Mouse (Mus musculus) thymus, adult 2 months (tissue): ENCODE measurements around the gene Pold2. TPM values are rescaled to one million over a fixed set of nuclear protein-coding genes. Genes with fewer than 3 reads are reported as not detected.

Experiments
- DNase-seq: peaks from one replicate; pipeline ENCODE4 v3.0.0; 2021
- H3K27ac ChIP-seq: fragments of 200-500 bp; 2 replicates; pipeline ENCODE4 v1.5.1; 2012; ENCODE audit warnings: low read length, control low read depth; ENCODE audit not compliant: control insufficient read depth, insufficient read depth
- H3K27me3 ChIP-seq: fragments of 200-500 bp; 2 replicates; pipeline ENCODE4 v1.6.1; 2012; ENCODE audit warnings: mild to moderate bottlenecking, low read length, moderate library complexity, mixed read lengths; ENCODE audit not compliant: control insufficient read depth, insufficient read depth
- H3K36me3 ChIP-seq: fragments of 200-500 bp; 2 replicates; pipeline ENCODE4 v1.6.1; 2012; ENCODE audit warnings: mild to moderate bottlenecking, low read length, moderate library complexity; ENCODE audit not compliant: control insufficient read depth, insufficient read depth
- H3K4me1 ChIP-seq: fragments of 200-500 bp; replicated peaks from 2 replicates; pipeline ENCODE4 v1.6.1; 2012; ENCODE audit warnings: low read length; ENCODE audit not compliant: control insufficient read depth, insufficient read depth
- H3K4me3 ChIP-seq: fragments of 200-500 bp; 2 replicates; pipeline ENCODE4 v1.5.1; 2012; ENCODE audit warnings: mild to moderate bottlenecking, low read length, control low read depth, moderate library complexity; ENCODE audit not compliant: control insufficient read depth, insufficient read depth
- CTCF ChIP-seq: fragments of 200-500 bp; IDR thresholded peaks from 2 replicates; pipeline ENCODE4 v1.5.1; 2012; ENCODE audit warnings: mild to moderate bottlenecking, control low read depth, low read length, moderate library complexity, borderline replicate concordance; ENCODE audit not compliant: control insufficient read depth, poor library complexity, insufficient read depth; ENCODE audit errors: extremely low read depth
- POLR2A ChIP-seq: fragments of 200-500 bp; IDR thresholded peaks from 2 replicates; pipeline ENCODE4 v1.6.1; 2012; ENCODE audit warnings: mild to moderate bottlenecking, low read length, control low read depth, moderate library complexity; ENCODE audit not compliant: control insufficient read depth, poor library complexity, insufficient read depth; ENCODE audit errors: extremely low read depth
- WGBS: fragments of 180-500 bp; shearing (Covaris S2); methylation state at CpG from one replicate; pipeline ENCODE4 v1.1.7; 2018; 5-methylcytosine and 5-hydroxymethylcytosine counted together
- polyA plus RNA-seq: library from polyadenylated mRNA; depleted of rRNA; stranded (reverse); fragments of >200 nt; gene quantifications from 2 replicates; pipeline ENCODE4 v1.2.3, GENCODE M21; 2012; rRNA removed

Pold2 gene
- polyA plus RNA-seq = 309 and 345 TPM in 2 replicates

GRCm38 (mm10) chr11:5877921-5878526 lies at the start of gene Pold2:
Gene Pold2 (minus strand): TSS chr11:5878292.
- Histone ChIP-seq H3K27ac (no peak within 1 kb of the TSS), H3K4me3 (peak within 1 kb of the TSS; percentile 66), H3K4me1 (peaks cover 10% of the 10 kb centered on the region), H3K36me3 (peaks cover 4% of the 10 kb centered on the region; the same call in 1 of the 2 replicates), H3K27me3 (no peaks in the 10 kb centered on the region)
- DNase-seq = peak; percentile 97
- TF ChIP-seq CTCF (0 out of 2 replicates have a peak, but pooled peaks have one; percentile 46), POLR2A (peak; percentile 72)
- under 1% methylated on average over 52 of the region's 52 CpGs for WGBS

DNA sequence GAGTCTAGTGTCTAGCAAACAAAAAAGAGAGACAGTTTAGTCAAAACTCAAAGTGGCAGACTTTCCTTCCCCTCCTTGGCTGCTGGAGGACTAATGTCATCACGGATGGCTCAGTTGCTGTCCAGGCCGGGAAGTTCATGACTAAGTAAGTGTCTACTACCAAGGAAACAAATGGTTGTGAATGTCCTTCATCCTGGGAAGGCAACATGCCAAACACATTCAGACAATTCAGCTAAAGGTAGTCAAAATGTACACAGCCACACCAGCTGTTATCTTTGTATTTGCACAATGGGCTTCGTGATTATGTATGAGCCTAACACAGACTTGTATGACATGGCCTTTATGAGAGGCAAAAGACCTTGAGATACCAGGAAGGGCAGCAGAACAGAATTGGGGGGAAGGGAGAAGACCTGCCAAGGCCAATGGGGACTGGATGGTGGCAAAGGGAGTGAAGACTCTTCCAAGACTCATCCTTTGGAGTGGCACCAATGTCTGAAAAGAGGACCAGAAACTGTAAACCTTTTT lies 48.7 kb upstream of the Pold2 start:
- Histone ChIP-seq H3K27me3 (no peaks in the 10 kb centered on the region), H3K36me3 (no peaks in the 10 kb centered on the region), H3K27ac (no peak overlapping the region), H3K4me3 (no peak overlapping the region), H3K4me1 (no peaks in the 10 kb centered on the region)
- WGBS = 93% methylated on average over 3 of the region's 3 CpGs
- no peak for DNase-seq
- TF ChIP-seq CTCF = no peak
- no peak for TF ChIP-seq POLR2A

GRCm38 (mm10) chr11:5924699-5925098 lies 46.6 kb upstream of the Pold2 start:
- WGBS = 86% methylated on average over 8 of the region's 8 CpGs
- no peaks in the 10 kb centered on the region for H3K36me3 ChIP-seq
- no peaks in the 10 kb centered on the region for H3K27me3 ChIP-seq
- no peak overlapping the region for H3K27ac ChIP-seq
- TF ChIP-seq CTCF = no peak
- no peak for TF ChIP-seq POLR2A
- DNase-seq = no peak
- H3K4me3 ChIP-seq = no peak overlapping the region
- H3K4me1 ChIP-seq = peaks cover 6% of the 10 kb centered on the region; the same call in 1 of the 2 replicates

GRCm38 (mm10) chr11:5920323-5920960 lies 42.4 kb upstream of the Pold2 start:
- TF ChIP-seq CTCF = no peak
- H3K27ac ChIP-seq = no peak overlapping the region

DNA sequence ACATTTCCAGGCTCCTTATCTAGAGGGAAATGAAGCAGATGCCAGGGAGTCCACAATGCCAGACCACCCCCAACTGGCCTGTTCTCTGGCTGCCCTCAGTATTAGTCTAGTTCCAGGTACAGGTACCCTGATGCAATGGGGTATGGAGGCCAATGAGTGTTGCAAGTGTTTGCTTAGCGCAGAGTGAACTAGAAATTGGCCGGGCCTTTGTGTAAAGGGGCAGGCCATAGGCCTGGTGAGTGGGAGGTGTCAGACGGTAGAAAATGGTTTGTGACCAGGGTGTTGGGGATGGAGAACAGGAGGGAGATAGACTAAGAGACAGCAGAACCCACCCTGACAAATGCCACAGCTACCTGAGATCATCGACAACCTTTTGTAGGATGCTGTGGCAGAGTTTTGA lies 41.5 kb upstream of the Pold2 start:
- no peaks in the 10 kb centered on the region for H3K36me3 ChIP-seq
- H3K4me1 ChIP-seq = peaks cover 8% of the 10 kb centered on the region; the same call in 1 of the 2 replicates
- H3K27me3 ChIP-seq = no peaks in the 10 kb centered on the region
- TF ChIP-seq CTCF (no peak), POLR2A (no peak)
- no peak overlapping the region for H3K27ac ChIP-seq
- 98% methylated on average over 4 of the region's 4 CpGs for WGBS
- DNase-seq = no peak
- H3K4me3 ChIP-seq = no peak overlapping the region

More at GRCm38 (mm10) chr11:5920323-5920960, 42.4 kb upstream of the Pold2 start:
- no peaks in the 10 kb centered on the region for H3K27me3 ChIP-seq
- peak; percentile 4 for DNase-seq
- WGBS = 54% methylated on average over 17 of the region's 17 CpGs
- no peaks in the 10 kb centered on the region for H3K36me3 ChIP-seq
- peaks cover 8% of the 10 kb centered on the region; the same call in 1 of the 2 replicates for H3K4me1 ChIP-seq
- H3K4me3 ChIP-seq = no peak overlapping the region

DNA sequence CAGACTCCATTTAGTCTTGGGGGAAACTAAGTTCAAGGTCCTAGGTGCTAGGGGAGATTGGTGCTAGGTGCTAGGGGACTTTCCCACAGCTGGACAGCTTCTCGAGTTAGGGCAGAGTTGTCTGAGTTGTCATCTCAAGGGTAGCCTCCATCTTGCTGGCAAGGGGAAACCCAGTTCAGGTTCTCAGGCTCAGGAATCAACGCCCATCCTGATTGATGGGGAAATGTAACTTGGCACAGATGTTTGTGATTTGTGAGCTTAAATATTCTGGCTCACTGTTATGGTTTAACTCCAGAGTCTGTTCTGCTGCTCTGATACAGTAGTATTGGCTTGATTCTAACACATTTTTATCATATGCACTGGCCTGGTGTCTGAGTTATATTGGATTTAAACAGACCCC lies 40.0 kb upstream of the Pold2 start:
- 84% methylated on average over 2 of the region's 2 CpGs for WGBS
- H3K4me3 ChIP-seq = no peak overlapping the region
- no peak for TF ChIP-seq CTCF
- no peak for TF ChIP-seq POLR2A
- no peaks in the 10 kb centered on the region for H3K36me3 ChIP-seq
- H3K4me1 ChIP-seq = peaks cover 8% of the 10 kb centered on the region; the same call in 1 of the 2 replicates
- DNase-seq = no peak
- H3K27me3 ChIP-seq = no peaks in the 10 kb centered on the region
- H3K27ac ChIP-seq = no peak overlapping the region
